Mouse (Mus musculus) lung, postnatal 36 days (tissue): ENCODE results near the gene Cdkl3.
A peak's percentile ranks its signal among the peaks of the same experiment; 100 is the strongest.

Experiments used
- DNase-seq: peaks from one replicate; pipeline ENCODE4 v3.0.0; 2022; ENCODE audit warnings: mixed read lengths

The Cdkl3 gene

DNA sequence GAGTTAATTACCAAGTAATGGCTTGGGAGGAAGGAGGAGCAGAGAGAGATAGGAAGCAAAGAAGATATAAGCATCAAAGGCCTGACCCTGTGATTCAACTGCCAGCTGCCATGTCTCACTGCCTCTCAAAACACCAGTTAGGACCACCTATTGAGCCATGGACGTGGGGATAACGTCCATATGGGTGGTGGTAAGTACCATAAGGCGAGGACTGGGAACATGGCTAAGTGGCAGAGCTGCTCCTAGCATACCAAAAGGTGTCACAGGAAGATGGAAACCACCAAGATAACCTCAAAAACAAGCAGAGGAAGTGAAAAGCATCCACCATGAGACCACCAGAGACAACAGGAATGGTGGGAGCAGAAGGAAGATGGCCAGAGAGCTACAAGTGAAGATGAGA is 123.1 kb downstream of the Cdkl3 start:
- DNase-seq, result no peak

GRCm38 (mm10) chr11:52127760-52128159 is 123.7 kb downstream of the Cdkl3 start:
- DNase-seq, result no peak

DNA sequence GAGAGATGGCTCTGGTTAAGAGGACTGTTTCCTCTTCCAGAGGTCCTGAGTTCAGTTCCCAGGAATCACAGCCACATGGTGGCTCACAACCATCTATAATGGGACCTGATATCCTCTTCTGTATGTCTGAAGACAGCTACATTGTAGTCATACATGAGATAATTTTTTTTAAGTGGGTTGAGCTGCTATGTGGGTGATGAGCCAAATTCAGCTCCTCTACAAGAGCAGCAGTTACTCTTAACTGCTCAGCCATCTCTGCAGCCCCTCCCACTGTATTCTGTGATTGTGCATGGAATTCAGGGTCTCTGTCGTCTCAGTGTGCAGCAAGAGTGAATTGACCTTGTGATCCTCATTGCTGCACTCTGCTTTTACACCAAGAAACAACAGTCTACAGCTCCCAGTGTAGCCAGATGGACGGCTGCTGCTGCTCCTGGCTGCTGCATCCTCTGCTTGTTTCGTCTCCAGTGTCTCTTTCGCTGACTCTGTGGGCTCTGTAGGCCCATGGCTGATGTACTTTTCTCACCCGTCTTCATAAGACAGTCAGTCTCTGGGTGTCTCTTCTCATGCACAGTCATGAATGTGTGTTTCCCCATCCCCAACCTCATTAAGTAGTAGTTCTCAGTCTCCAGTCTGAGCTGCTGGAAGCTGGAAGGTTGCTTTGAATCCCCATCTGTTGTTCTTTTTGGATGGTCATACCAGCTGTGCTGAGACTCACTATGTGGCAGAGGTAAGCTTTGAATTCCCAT is 124.5 kb downstream of the Cdkl3 start:
- no peak for DNase-seq

DNA sequence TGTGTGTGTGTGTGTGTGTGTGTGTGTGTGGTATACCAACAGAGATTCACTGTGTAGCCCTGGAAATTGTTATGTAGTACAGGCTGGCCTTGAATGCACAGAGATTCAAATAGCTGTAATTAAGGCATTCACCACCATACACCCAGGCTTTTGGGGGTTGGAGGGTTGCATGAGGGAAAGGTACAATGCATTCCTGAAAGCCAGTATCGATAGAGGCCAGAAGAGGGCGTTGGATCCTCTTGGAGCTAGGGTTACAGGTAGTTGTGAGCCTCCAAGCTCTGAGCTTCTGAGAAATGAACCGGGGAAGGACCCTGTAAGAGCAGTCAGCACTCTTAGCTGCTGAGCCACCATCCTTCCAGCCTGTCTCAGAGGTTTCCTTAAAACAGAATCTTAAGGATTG is 125.2 kb downstream of the Cdkl3 start:
- peak; percentile 37 for DNase-seq

- peak; percentile 22 for DNase-seq
Observed at GRCm38 (mm10) chr11:52129621-52130450, 125.8 kb downstream of the Cdkl3 start.

DNA sequence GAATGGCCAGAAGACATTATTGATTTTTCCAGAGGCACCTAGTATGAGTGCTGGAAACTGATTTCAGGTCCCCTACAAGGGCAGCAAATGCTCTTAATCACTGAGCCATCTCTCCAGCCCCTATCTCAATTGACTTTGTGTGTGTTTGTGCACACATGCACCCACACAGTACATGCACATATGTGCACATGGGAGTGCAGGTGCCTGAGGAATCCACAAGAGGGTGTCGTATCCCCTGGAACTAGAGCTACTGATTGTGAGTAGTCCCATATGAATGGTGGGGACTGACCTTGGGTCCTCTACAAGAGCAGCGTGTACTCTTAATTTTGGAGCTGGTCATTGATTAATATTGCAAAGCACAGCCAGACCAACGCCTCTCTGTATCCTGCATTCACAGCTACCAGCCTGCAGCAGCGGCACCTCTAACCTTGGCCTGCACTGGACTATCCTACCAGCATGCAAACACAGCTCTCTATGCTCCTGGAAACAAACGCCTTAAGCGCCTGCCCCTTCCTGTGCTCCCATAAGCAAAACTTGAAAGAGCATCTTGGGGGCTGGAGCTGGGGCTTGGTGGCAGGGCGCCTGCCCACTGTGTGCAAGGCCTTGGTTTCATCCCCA is 126.5 kb downstream of the Cdkl3 start:
- no peak for DNase-seq
